Mouse (Mus musculus): ENCODE data around the gene Mcfd2. TPM values are rescaled to one million over a fixed set of nuclear protein-coding genes. Genes with fewer than 3 reads are reported as not detected.
"Not testable (repeated sequence)": the region's sequence is repeated elsewhere in the genome, so short reads cannot be mapped to it uniquely, and the experiment has no call there.

The Mcfd2 gene
- total RNA-seq (2022): 10 to 100 TPM; 56.1 to 70.7 (median 59.8) TPM

DNA sequence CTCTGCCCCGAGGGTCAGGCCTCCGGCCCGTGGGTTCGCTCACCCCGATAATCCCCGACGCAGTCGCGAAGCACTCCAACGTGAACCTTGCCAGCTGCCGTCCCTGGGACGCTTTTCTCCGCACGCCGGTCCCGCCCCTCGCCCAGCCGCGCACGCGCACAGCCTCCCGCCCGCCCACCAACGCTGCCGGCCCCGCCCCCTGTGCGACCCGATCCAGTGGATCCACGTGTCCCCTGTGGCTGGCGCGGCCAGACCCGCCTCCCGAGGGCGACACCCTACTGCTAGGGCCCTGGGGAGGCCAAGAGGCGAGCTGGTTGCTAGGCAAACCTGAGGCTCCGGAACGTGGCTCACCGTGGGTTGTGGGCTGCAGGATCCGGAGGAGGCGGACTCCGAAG is at the start of gene Mcfd2:
Gene Mcfd2 (minus strand): TSS at position 144 of the 395 bp plus-strand sequence.
- DNase-seq (ENCODE audit: low spot score): peak; percentile 90

DNA sequence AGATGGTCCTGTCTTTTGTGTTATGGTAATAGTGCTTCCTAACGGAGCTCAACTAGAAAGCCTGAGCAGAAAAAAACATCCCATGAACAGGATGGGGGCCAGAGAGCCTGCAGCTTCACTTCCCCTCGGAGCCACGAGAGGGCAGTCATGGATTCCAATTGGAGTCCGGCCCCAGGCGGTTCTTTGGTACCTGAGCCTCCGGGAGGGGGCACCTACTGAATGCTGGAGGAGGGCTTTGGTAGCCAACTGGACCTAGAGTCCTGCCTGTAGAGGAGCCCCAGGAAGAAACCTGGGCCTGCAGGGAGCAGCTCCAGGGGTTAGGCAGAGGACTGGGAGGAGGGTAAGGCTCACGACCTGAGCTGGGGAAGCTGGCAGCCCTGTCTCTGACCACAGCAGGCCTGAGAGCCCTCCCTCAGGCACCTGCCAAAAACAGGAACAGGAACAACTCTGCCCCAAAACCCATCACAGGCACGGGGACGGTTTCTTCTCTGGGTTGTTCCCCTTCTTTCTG is 49.3 kb upstream of the Mcfd2 start:
- DNase-seq (ENCODE audit: low spot score): peak; percentile 94

DNA sequence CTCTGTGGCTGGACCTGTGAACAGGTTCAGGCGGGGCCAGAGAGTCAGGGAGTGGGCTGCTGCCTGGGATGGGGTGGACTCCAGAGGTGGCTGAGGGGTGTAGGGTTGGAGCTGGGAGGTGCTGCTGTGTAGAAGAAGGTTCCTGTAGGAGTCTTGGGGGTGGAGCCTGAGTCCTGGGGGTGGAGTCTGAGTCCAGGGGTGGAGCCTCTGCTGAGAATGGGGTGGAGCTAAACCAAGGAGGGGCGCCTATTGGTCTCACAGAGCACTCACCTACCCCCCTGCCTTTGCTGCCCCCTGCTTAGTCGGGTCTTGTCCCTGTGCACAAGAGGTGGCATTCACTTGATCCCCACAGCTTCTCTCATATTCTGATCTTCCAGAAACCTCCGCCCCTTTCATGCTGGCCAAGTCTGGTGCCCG is 48.8 kb upstream of the Mcfd2 start:
- DNase-seq (ENCODE audit: low spot score): no peak

DNA sequence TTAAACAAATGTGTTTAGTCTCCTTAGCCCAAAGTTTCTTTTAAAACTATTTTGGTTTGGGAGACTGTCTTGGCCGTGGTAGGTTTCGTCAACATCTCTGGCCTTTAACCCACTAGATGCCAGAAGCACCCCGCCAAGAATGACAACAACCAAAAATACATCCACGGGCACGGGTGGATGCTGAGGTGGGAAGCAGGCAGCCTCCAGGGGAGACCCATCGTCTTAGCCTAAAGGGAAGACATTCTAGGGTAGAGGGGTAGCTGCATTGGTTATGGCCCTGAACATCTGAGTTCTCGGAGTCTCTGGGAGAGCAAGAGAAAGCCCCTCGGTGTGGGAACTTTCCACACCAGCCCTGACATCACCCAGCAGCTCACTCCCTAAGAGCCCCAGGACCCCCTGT is 48.4 kb upstream of the Mcfd2 start:
- DNase-seq (ENCODE audit: low spot score): no peak

DNA sequence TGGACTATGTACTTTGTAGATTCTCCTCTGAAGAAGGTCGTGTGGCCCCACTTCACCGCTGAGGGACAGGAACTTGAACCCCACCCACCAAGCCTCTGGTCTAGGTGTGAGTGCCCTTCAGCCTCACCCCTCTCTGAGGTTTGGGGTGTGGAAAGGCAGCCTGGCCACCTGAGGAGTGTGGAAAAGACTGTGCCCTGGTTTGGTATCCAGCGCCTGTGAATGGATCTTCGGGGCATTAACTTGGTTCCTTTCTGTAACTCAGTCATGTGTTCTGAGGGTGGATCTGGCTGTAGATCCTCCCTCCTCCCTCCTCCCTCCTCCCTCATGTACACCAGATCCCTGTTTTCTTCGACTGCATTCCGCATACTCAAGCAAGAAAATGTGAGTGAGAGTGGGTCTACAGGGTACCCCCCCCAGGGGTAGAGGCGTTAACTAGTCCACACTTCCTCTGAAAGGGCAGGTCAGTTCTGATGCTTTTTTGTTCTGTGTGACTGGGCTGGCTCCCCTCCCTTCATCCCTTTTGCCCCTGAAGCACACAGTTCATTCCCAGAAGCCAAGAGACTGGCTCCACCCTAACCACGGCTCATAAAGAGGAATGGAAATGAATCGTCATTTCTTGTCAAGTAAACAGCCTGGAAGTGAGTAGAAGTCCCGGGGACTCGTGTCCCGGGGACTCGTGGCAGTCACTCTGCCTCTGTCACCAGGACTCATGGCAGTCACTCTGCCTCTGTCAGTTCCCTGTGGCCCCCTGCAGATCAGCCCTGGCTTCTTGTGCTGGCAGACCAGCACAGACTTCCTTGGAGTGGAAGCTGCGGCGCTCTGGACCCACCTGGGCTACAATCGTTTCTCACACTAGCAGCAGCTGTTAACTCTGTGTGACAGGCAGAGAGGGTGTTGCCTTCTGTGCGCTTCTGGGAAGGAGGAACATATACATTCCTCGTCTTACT is 47.5 kb upstream of the Mcfd2 start:
- no peak for DNase-seq (ENCODE audit: low spot score)

DNA sequence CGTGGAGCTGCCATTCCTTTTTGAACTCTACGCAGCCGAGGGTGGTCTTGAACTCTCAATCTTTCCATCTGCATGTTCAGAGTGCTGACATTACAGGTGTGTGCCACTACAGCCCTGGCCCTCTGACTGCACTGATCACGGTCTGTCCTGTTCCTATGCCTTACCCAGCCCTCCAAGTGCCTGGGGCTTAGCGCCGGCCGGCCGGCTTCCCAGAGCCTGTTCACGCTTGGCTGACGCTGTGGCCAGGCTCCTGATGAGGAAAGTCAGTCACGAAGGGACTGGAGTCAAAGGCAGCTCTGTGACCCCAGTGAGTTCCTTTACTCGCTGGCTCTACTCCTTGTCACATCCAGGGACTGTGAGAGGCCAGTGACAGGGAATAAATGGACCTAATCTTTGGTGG is 46.6 kb upstream of the Mcfd2 start:
- no peak for DNase-seq (ENCODE audit: low spot score)

DNA sequence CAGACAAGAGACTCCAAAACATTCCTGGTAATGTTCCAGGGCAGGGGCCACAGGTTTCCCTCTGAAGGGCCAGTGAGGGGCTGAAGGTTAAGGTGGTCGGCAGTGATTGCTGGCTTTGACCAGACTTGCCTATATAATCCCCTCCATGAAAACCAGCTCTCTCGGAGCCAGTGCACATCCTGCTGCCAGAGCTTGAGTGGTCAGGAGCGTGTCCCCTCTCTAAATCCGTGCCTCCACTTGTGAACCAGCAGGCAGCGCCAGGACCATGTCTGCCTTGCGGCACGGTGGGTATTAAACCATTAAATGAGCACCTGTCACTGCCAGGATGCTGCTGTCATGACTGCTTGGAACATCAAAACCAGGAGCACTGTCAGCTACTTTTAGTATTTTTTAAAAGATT is 44.8 kb upstream of the Mcfd2 start:
- DNase-seq (ENCODE audit: low spot score): no peak

DNA sequence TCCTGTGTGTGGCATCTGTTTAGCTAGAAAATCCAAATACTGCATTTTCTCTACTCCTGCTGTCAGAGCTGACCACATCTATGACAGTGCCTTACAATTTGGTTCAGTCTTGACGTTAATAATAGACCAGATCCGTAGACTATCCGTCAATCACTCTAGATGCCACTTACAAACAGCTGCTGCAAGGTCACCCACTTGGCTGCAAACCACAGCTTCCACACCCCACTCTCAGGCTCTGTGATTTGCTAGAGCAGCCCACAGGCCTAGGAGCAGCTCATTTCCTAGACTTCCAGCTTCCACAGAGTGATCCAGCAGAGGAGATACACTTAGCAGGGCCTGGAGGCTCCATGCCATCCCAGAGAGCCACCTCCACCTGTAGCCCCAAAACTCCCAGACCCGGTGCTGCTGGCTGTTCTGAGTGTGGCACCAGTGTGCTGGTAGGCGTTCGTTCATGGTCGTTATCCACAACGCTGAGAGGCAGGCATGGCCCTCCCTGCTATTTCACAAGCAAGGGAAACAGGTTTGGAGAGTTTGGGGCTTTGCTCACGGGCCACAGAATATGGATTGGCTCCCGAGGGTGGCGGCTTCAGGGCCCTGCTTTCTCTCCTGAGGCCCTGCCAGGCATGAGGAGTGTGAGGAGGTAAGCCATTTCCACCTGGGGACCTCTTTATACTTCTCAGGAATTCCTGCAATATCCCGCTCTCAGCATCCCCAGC is 43.5 kb upstream of the Mcfd2 start:
- DNase-seq (ENCODE audit: low spot score): no peak

DNA sequence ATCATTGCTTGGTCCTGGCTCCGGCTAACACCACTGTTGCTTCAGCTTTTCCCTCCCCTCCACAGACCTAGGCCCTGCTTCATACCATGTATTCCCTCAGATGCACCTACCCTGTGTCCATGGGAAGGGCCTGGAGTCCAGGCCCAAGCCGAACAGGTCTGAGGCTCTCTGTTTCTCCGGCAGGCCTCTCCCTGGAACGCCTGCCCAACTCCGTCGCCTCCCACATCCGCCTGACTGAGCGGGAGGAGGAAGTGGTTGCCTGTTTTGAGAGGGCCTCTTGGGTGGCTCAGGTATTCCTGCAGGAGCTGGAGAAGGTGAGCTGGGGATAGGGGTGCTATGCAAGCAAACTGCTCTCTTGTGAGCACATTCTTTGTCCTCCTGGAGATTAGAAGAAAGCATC is 41.0 kb upstream of the Mcfd2 start:
- DNase-seq (ENCODE audit: low spot score): no peak

DNA sequence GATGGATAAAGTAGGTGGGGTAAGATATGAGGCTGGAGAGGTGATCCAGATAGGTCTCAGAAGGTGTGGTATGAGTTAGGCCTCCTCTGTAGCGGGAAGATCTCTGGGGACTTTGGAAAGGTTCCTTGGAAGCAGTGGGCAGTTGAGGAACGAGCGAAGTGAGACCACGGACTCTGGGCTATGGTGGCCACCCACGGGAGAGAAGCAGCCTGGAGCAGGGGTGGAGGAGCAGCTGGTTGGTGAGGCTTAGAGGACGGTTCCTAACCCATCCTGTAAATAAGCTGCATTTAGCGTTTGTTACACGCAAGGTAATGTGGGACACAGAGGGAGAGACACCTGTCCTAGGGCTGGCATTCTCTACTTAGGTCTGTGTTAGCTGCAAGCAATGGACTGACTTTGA is 39.3 kb upstream of the Mcfd2 start:
- DNase-seq (ENCODE audit: low spot score): no peak

DNA sequence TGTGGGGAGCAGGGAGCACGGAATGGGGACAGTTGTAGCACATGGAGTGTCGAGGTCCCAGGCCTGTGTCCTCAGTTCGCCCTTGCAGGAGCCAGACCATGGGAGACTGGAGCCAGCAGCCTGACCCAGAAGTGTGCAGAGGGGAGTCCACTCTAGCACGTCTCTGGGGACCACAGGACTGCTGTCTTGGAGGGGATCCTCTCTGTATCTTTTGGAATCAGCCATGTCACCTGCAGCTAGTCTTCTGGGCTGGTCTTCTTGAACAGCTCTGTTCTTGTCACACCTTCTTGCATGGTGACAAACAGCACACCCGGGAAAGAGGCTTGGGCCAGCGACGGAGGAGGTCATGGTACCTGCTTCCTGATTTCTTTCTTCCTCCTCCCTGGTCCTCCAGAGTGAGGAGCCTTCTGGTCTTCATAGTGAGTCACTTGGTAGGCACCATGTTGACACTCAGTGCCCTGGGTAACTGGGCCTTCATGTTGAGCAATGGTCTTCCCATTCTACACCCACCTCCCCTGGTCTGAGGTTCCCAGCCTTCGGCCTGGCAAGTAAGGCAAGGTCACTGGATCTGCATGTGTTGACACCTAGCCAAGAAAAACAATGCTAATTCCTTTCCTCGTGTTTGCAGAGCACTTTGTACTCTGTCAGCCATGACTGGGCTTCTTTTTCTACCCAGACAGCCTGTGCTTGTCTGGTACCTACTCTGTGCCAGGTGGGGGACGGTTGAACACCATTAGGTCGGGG is 38.6 kb upstream of the Mcfd2 start:
- DNase-seq (ENCODE audit: low spot score): no peak

DNA sequence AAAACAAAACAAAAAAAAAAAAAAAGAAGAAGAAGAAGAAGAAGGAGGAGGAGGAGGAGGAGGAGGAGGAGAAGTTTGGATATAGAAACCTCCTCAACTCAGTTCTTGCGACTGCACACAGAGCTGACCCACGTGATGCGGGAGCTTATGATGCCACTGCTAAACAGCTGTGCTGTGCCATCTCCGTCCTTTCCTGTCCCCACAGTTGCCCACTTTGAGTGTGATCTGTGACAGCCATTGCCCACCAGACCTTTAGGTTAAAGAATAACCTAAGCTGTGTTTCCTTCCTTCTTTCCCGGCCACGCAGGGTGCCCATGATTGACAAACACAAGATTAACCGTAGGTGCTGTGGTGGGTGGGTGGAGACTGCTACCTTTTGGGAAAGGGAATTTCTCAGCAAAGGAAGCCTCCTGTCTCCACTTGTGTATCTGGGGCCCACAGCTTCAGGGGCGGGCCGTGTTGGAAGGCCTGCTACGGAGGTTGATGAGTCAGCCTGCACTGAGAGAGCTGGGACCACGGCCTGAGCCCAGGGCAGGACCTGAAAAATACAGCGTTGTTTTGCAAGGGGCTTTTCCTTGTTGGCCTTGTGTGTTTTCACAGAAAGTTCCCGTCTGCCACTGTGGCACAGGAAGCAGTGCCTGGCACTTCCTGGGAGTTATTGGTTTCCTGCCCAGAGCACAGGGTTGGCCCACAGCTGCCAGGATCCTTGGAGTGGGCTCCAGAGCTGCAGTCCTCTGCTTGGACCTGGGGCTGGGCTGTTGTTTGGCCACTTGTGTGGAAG is 36.5 kb upstream of the Mcfd2 start:
- DNase-seq (ENCODE audit: low spot score): no peak

DNA sequence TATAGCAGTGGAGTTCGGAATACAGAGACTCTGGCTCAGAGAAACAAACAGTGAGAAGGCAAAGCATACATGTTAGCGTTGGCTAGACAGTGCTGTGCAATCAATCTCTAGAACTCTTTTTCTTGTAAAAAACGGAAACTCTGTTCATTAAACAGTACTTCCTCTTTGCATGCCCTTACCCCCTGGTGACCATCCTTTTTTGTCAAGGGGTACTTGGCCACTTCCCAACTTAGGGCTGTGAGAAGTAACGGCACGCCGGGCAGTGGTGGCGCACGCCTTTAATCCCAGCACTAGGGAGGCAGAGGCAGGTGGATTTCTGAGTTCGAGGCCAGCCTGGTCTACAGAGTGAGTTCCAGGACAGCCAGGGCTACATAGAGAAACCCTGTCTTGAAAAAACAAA is 35.9 kb upstream of the Mcfd2 start:
- DNase-seq (ENCODE audit: low spot score): not testable (repeated sequence)

DNA sequence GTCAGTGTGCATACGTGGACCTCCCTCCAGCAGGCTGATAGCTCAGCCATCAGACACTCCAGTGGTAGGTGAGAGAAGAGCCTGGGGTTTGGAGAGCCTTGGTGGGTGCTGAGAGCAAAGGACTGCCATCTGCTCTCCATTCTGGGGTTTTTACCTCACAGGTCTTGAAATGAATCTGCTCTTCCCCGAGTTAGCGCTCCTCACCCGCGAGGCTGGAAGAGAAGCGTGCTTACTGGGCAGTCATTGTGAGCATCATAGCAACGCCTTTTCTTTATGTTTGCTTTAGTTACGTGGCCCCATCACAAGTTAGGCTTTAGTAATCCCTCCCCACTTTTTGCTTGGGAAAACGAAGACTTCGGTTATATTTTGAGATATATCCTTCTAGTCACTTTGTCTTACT is 34.6 kb upstream of the Mcfd2 start:
- DNase-seq (ENCODE audit: low spot score): no peak

DNA sequence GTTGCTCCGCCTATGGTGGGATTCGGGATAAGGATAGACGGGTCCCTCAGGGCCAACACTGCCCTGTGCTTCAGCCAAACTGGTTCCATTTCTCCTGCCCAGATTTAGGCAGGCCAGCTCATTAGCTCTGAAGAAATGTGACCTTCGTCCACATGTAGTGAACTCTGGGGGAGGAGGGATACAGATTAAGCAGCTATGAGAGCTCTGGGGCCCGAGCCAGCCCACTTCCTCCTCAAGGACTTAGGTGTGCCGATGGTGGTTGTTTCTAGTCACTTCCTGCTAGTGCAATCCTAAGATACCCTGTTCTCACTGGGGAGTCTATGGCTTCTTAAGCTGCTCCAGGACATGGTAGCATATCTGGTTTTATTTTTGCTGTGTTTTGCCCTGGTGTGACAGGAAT is 33.2 kb upstream of the Mcfd2 start:
- no peak for DNase-seq (ENCODE audit: low spot score)

DNA sequence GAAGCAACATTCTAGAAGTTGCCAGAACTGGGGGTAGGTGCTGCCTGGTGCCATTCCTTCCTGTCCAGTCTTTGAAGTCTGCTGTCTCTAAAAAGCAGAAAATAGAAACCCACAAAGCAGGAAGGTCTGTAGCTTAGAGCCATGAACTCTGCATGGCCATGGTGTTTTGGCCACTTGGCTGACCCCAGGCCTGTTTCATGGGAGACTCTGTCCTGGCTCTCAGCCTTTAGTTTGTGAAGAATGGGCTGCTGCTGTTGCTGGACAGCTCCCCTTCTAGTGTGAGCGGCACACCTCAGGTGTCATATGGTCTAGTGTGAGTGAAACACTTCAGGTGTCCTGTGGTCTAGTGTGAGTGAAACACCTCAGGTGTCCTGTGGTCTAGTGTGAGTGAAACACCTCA is 31.0 kb upstream of the Mcfd2 start:
- not testable (repeated sequence) for DNase-seq (ENCODE audit: low spot score)

DNA sequence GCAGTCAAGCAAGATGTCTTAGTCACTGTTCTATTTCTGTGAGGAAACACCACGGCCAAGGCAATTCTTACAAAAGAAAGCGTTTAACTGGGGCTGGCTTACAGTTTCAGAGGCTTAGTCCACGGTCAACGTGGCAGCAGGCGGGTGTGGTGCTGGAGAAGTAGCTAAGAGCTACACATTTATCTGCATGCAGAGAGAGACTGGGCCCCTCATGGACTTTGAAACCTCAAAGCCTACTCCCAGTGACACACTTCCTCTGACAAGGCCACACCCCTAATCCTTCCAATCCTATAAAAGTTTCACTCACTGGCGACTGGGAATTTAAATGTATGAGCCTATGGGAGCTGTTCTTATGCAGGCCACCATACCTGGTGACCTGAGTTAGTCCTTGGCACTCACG is 30.0 kb upstream of the Mcfd2 start:
- DNase-seq (ENCODE audit: low spot score): no peak

DNA sequence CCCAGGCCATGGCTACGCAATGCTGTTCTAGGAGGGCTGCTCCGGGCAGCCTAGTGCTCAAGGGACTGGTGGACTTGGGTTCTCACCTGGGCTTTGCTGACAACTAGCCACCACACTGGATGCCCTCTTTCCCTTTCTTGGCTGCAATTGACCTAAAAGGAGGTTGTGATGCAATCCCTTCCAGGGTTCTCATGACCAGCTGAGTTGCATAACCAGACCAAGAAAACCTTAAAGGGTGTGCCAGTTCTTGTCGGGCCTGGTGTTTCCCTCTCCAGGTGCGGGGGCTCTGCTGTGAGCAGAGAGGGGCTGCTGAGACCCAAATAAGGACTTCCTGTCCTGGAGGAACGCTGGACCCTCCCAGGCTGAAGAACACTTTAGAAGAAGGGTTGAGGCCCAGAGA is 27.4 kb upstream of the Mcfd2 start:
- DNase-seq (ENCODE audit: low spot score): no peak

DNA sequence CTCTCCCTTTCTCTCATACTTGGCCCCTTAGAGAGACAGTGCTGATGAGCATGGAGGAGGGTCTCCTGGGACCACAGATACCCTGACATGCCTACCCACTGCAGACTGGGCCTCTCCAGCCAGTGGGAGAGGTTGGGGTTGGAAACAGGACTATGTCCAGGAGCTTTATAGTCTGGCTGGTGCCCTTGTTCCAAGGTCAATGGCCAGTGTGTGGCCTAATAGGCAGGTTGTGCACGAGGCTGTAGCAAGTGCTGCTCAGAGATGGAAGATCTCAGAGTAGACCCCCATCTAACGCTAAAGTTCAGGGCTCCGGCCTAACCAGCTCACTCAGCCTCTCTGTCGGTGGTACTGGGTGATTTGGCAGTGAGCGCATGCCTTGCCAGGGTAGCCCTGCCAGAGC is 26.0 kb upstream of the Mcfd2 start:
- no peak for DNase-seq (ENCODE audit: low spot score)

DNA sequence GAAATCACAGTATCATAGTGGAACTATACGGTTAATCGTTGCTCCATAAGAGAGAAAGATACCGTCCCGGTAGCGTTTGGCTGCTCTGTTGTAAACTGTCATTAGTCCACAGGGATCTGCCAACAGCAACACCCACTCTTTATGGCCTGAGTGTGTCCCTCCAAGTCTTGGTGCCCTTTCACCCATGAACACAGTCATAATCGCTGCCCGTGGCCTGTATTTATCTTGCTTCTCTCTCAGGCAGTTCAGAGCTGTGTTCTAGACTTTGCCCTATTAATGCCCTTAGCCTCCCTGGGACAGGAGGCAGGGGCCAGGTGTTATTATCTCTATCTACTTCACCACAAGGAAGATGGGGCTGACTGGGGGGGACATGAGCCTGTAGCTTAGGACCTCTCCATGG is 25.3 kb upstream of the Mcfd2 start:
- DNase-seq (ENCODE audit: low spot score): no peak

DNA sequence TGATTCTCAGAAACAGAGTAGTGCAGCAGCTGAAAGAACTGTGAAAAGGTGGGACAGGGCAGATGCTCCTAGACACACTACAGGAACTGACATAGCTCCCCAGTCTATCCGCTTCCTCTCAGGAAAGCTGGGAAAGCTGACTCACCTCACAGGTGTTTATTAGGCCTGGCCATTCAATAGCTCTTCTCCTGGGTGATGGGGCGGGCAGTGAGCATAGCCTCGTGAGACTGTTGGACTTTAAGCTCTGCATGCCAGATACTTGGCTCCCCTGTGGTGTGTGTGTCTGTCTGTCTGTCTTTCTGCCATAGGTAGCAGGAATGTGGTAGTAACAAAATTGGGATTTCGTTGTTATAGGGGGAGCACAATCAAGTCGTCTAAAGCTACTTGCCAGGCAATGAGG is 23.6 kb upstream of the Mcfd2 start:
- DNase-seq (ENCODE audit: low spot score): no peak
